Mouse (Mus musculus) adrenal gland, postnatal 4 days (tissue): ENCODE results near the gene Ccdc88b. TPM values are rescaled to one million over a fixed set of nuclear protein-coding genes. Genes with fewer than 3 reads are reported as not detected.

ENCODE experiments used
- DNase-seq, 2 experiments: peaks; one replicate each; pipeline ENCODE4 v3.0.0; 2021 to 2022; ENCODE audit warnings: low spot score in 2 of 2, mixed read lengths in 2 of 2
- microRNA-seq: library from miRNA; unstranded; fragments of <30 nt; microRNA quantifications from one replicate; pipeline ENCODE4 v1.2.0, GENCODE M21; 2021
- total RNA-seq, 2 experiments: library from RNA; stranded (reverse); gene quantifications; 2 replicates each; pipeline ENCODE4 v1.2.3; 2021

Gene Ccdc88b
- total RNA-seq, 2 experiments from 2014 or later = 1.5 to 2.0 TPM

- no peak for DNase-seq
These were observed 28.0 kb downstream of the Ccdc88b start for GRCm38 (mm10) chr19:6829870-6830555.

- no peak for DNase-seq
These were observed 28.9 kb downstream of the Ccdc88b start for GRCm38 (mm10) chr19:6829069-6829468.

GRCm38 (mm10) chr19:6826601-6827000 lies 31.4 kb downstream of the Ccdc88b start:
- DNase-seq = no peak

DNA sequence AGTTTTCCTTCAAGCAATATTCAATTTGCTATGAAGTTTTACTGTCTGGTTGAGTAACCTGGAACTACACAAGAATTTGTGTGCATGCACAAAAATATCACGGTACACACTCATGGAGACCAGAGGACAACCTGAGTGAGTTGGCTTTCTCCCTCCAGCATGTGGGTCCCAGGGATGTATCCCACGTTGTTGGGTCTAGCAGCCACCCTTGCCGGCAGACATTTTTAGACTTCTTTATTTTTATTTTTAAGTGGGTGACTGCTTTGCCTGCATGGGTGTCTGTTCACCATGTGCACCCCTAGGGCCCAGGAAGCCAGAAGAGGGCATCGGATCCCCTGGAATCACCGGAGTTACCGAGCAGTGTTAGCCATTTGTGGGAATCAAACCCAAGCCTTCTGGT lies 32.6 kb downstream of the Ccdc88b start:
- DNase-seq = no peak

- DNase-seq = no peak
These were observed 37.3 kb downstream of the Ccdc88b start for GRCm38 (mm10) chr19:6820538-6821195.

DNA sequence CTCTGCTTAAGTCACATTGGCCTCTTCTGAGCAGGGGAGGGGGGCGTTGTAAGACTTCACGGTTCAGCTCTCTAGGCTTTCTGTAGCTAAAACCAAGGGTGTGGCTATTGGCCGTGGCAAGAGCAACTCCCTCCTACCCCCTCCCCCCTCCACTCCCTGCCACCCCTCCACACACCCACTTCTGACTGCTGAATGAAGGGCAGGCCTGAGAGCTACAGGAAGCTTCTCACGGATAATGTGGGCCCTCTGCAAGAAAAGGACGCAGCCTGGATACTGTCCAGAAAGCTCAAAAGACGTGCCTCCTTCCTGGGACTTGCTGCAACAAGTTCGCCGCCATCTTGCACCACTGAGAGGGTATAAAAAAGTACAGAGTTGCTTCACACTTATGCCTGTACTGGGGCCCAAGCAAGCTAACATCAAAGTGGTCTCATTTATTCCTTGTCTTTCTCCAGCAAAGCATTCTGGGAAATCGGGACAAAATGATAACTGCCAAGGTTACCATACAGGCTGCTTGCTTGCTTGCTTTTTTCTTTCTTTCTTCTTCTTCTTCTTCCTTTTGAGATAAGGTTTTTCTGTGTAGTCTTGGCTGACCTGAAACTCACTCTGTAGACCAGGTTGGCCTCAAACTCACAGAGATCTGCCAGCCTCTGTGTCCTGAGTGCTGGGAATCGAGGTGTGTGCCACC lies 38.7 kb downstream of the Ccdc88b start:
- no peak for DNase-seq

DNA sequence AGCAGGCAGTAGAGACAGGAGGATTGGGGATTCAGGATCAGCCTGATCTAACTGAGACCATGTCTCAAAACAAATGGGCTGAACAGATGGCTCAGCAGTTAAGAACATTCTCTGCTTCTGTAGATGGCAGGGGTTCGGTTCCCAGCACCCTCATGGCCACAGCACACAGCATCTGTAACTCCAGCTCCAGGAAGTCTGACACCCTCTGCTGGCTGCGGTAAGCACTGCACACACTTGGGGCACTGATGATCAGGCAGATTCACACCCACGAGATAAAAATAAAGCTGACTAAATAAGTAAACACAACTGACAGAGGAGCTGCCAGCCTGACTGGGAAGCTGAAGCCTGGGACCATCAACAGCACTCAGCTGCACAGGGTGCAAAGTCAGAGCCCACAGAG lies 43.1 kb downstream of the Ccdc88b start:
- no peak for DNase-seq

GRCm38 (mm10) chr19:6814366-6814765 lies 43.6 kb downstream of the Ccdc88b start:
- no peak for DNase-seq

Small RNAs within 50 kb of the gene (microRNA-seq; reads per million reads assigned to microRNA genes)
- not detected for gene Mir5046

Other genes with a start within 250 kb of the Ccdc88b start
- 10 to 100 TPM; 26.9 to 33.4 TPM for gene Rps6ka4, start 17.6 kb downstream of the Ccdc88b start, total RNA-seq
- 100 to 1,000 TPM in 1 of 2 experiments, 10 to 100 TPM in 1; 98.3 to 101 TPM for gene Trmt112, start 51.5 kb upstream of the Ccdc88b start, total RNA-seq
- 100 to 1,000 TPM; 199 to 210 TPM for gene Prdx5, start 51.9 kb upstream of the Ccdc88b start, total RNA-seq
- gene Esrra, start 63.6 kb upstream of the Ccdc88b start, total RNA-seq = 10 to 100 TPM; 47.0 to 47.9 TPM
- gene Catsperz, start 67.2 kb upstream of the Ccdc88b start, total RNA-seq = 1 to 10 TPM; 1.2 to 1.4 TPM
- gene Kcnk4, start 76.3 kb upstream of the Ccdc88b start, total RNA-seq = under 1 TPM; 0.14 to 0.34 TPM
- 10 to 100 TPM; 51.5 to 54.8 TPM for gene Bad, start 83.7 kb upstream of the Ccdc88b start, total RNA-seq
- gene Gpr137, start 84.3 kb upstream of the Ccdc88b start, total RNA-seq = 10 to 100 TPM; 41.2 to 43.8 TPM
- gene Ppp1r14b, start 116.8 kb upstream of the Ccdc88b start, total RNA-seq = 100 to 1,000 TPM; 292 to 312 TPM
- 10 to 100 TPM; 63.7 to 66.2 TPM for gene Plcb3, start 118.3 kb upstream of the Ccdc88b start, total RNA-seq
- gene Fkbp2, start 122.3 kb upstream of the Ccdc88b start, total RNA-seq = 10 to 100 TPM; 61.6 to 66.4 TPM
- 10 to 100 TPM; 88.6 to 89.2 TPM for gene Vegfb, start 129.4 kb upstream of the Ccdc88b start, total RNA-seq
- gene Dnajc4, start 134.4 kb upstream of the Ccdc88b start, total RNA-seq = 10 to 100 TPM; 35.3 to 37.6 TPM
- gene Nudt22, start 137.9 kb upstream of the Ccdc88b start, total RNA-seq = 10 to 100 TPM; 47.8 TPM
- gene Trpt1, start 137.9 kb upstream of the Ccdc88b start, total RNA-seq = 10 to 100 TPM; 15.3 to 16.6 TPM
- 10 to 100 TPM in 1 of 2 experiments, 1 to 10 TPM in 1; 8.7 to 11.3 TPM for gene Fermt3, start 161.3 kb upstream of the Ccdc88b start, total RNA-seq
- gene Stip1, start 181.8 kb upstream of the Ccdc88b start, total RNA-seq = 100 to 1,000 TPM; 115 to 117 TPM
- gene Macrod1, start 198.6 kb upstream of the Ccdc88b start, total RNA-seq = 10 to 100 TPM; 32.4 to 35.0 TPM
- gene Flrt1, start 247.5 kb upstream of the Ccdc88b start, total RNA-seq = 1 to 10 TPM; 3.8 to 5.9 TPM